Mouse (Mus musculus): ENCODE results near the gene Camta1. TPM values are rescaled to one million over a fixed set of nuclear protein-coding genes. Genes with fewer than 3 reads are reported as not detected.

Gene Camta1
- polyA plus RNA-seq, 1 experiment: 1.8 TPM

- Histone ChIP-seq H3K4me3 (replicated peaks) (no peak overlapping the region), H3K27me3 (ENCODE audit: control insufficient read depth) (peaks cover 3% of the 10 kb centered on the region; the same call in 1 of the 2 replicates), H3K9me3 (ENCODE audit: control insufficient read depth, low read length) (peaks cover 10% of the 10 kb centered on the region)
Observed at GRCm38 (mm10) chr4:151900735-151901134, 39.1 kb upstream of the Camta1 start.

GRCm38 (mm10) chr4:151899707-151900384, 38.2 kb upstream of the Camta1 start:
- Histone ChIP-seq H3K4me1 (ENCODE audit: control insufficient read depth) (peaks cover 14% of the 10 kb centered on the region), H3K4me3 (replicated peaks) (no peak overlapping the region), H3K27me3 (ENCODE audit: control insufficient read depth) (peaks cover 3% of the 10 kb centered on the region; the same call in 1 of the 2 replicates), H3K36me3 (ENCODE audit: control insufficient read depth) (no peaks in the 10 kb centered on the region), H3K9me3 (ENCODE audit: control insufficient read depth, low read length) (peaks cover 15% of the 10 kb centered on the region)
- no peak for TF ChIP-seq TAL1 (IDR thresholded peaks at IDR 0.05; ENCODE audit: low read length)
- TF ChIP-seq GATA1 (IDR thresholded peaks at IDR 0.05; ENCODE audit: low read length): no peak

More at GRCm38 (mm10) chr4:151900735-151901134, 39.1 kb upstream of the Camta1 start:
- Histone ChIP-seq H3K36me3 (ENCODE audit: control insufficient read depth) (no peaks in the 10 kb centered on the region), H3K4me1 (ENCODE audit: control insufficient read depth) (peaks cover 14% of the 10 kb centered on the region)
- no peak for TF ChIP-seq TAL1 (IDR thresholded peaks at IDR 0.05; ENCODE audit: low read length)
- TF ChIP-seq GATA1 (IDR thresholded peaks at IDR 0.05; ENCODE audit: low read length): no peak

GRCm38 (mm10) chr4:151898600-151899245, 37.0 kb upstream of the Camta1 start:
- TF ChIP-seq GATA1 (IDR thresholded peaks at IDR 0.05; ENCODE audit: low read length) (no peak), TAL1 (IDR thresholded peaks at IDR 0.05; ENCODE audit: low read length) (no peak)
- Histone ChIP-seq H3K9me3 (ENCODE audit: control insufficient read depth, low read length) (peaks cover 15% of the 10 kb centered on the region), H3K4me3 (replicated peaks) (no peak overlapping the region), H3K4me1 (ENCODE audit: control insufficient read depth) (peaks cover 14% of the 10 kb centered on the region), H3K36me3 (ENCODE audit: control insufficient read depth) (no peaks in the 10 kb centered on the region), H3K27me3 (ENCODE audit: control insufficient read depth) (peaks cover 3% of the 10 kb centered on the region; the same call in 1 of the 2 replicates)

- no peaks in the 10 kb centered on the region for H3K36me3 ChIP-seq (ENCODE audit: control insufficient read depth)
- H3K9me3 ChIP-seq (ENCODE audit: control insufficient read depth, low read length): peaks cover 15% of the 10 kb centered on the region
- H3K27me3 ChIP-seq (ENCODE audit: control insufficient read depth): no peaks in the 10 kb centered on the region
- no peak overlapping the region for H3K4me3 ChIP-seq (replicated peaks)
- TF ChIP-seq TAL1 (IDR thresholded peaks at IDR 0.05; ENCODE audit: low read length) (no peak), GATA1 (IDR thresholded peaks at IDR 0.05; ENCODE audit: low read length) (no peak)
- peaks cover 3% of the 10 kb centered on the region for H3K4me1 ChIP-seq (ENCODE audit: control insufficient read depth)
Observed at GRCm38 (mm10) chr4:151897069-151897617, 35.5 kb upstream of the Camta1 start.

- no peak for TF ChIP-seq TAL1 (IDR thresholded peaks at IDR 0.05; ENCODE audit: low read length)
- H3K4me3 ChIP-seq (replicated peaks): no peak overlapping the region
- H3K36me3 ChIP-seq (ENCODE audit: control insufficient read depth): no peaks in the 10 kb centered on the region
- H3K9me3 ChIP-seq (ENCODE audit: control insufficient read depth, low read length): peaks cover 15% of the 10 kb centered on the region
- no peaks in the 10 kb centered on the region; the same call in 1 of the 2 replicates for H3K4me1 ChIP-seq (ENCODE audit: control insufficient read depth)
- H3K27me3 ChIP-seq (ENCODE audit: control insufficient read depth): no peaks in the 10 kb centered on the region
Observed at GRCm38 (mm10) chr4:151895624-151896023, 33.9 kb upstream of the Camta1 start.

GRCm38 (mm10) chr4:151894926-151895325, 33.2 kb upstream of the Camta1 start:
- Histone ChIP-seq H3K4me3 (replicated peaks) (no peak overlapping the region), H3K4me1 (ENCODE audit: control insufficient read depth) (no peaks in the 10 kb centered on the region), H3K36me3 (ENCODE audit: control insufficient read depth) (no peaks in the 10 kb centered on the region), H3K9me3 (ENCODE audit: control insufficient read depth, low read length) (peaks cover 11% of the 10 kb centered on the region), H3K27me3 (ENCODE audit: control insufficient read depth) (0 out of 2 replicates have a peak, but pooled peaks cover 2% of the 10 kb centered on the region)
- TF ChIP-seq GATA1 (IDR thresholded peaks at IDR 0.05; ENCODE audit: low read length): no peak
- no peak for TF ChIP-seq TAL1 (IDR thresholded peaks at IDR 0.05; ENCODE audit: low read length)

GRCm38 (mm10) chr4:151893241-151893640, 31.6 kb upstream of the Camta1 start:
- Histone ChIP-seq H3K9me3 (ENCODE audit: control insufficient read depth, low read length) (peaks cover 8% of the 10 kb centered on the region), H3K4me1 (ENCODE audit: control insufficient read depth) (no peaks in the 10 kb centered on the region), H3K36me3 (ENCODE audit: control insufficient read depth) (no peaks in the 10 kb centered on the region), H3K27me3 (ENCODE audit: control insufficient read depth) (0 out of 2 replicates have a peak, but pooled peaks cover 2% of the 10 kb centered on the region), H3K4me3 (replicated peaks) (no peak overlapping the region)
- no peak for TF ChIP-seq TAL1 (IDR thresholded peaks at IDR 0.05; ENCODE audit: low read length)
- no peak for TF ChIP-seq GATA1 (IDR thresholded peaks at IDR 0.05; ENCODE audit: low read length)

GRCm38 (mm10) chr4:151881590-151881989, 19.9 kb upstream of the Camta1 start:
- Histone ChIP-seq H3K9me3 (ENCODE audit: control insufficient read depth, low read length) (peaks cover 12% of the 10 kb centered on the region), H3K4me1 (ENCODE audit: control insufficient read depth) (no peaks in the 10 kb centered on the region), H3K4me3 (replicated peaks) (no peak overlapping the region), H3K36me3 (ENCODE audit: control insufficient read depth) (no peaks in the 10 kb centered on the region), H3K27me3 (ENCODE audit: control insufficient read depth) (peaks cover 3% of the 10 kb centered on the region)
- TF ChIP-seq TAL1 (IDR thresholded peaks at IDR 0.05; ENCODE audit: low read length): no peak
- TF ChIP-seq GATA1 (IDR thresholded peaks at IDR 0.05; ENCODE audit: low read length): no peak

GRCm38 (mm10) chr4:151880044-151880690, 18.5 kb upstream of the Camta1 start:
- H3K27me3 ChIP-seq (ENCODE audit: control insufficient read depth): peaks cover 16% of the 10 kb centered on the region
- no peaks in the 10 kb centered on the region for H3K36me3 ChIP-seq (ENCODE audit: control insufficient read depth)
- TF ChIP-seq GATA1 (IDR thresholded peaks at IDR 0.05; ENCODE audit: low read length) (no peak), TAL1 (IDR thresholded peaks at IDR 0.05; ENCODE audit: low read length) (no peak)
- no peak overlapping the region for H3K4me3 ChIP-seq (replicated peaks)
- H3K4me1 ChIP-seq (ENCODE audit: control insufficient read depth): no peaks in the 10 kb centered on the region
- peaks cover 12% of the 10 kb centered on the region for H3K9me3 ChIP-seq (ENCODE audit: control insufficient read depth, low read length)
